Mouse (Mus musculus): ENCODE data around the gene Rps18.
"Not testable (repeated sequence)": the region's sequence is repeated elsewhere in the genome, so short reads cannot be mapped to it uniquely, and the experiment has no call there.

Gene Rps18

DNA sequence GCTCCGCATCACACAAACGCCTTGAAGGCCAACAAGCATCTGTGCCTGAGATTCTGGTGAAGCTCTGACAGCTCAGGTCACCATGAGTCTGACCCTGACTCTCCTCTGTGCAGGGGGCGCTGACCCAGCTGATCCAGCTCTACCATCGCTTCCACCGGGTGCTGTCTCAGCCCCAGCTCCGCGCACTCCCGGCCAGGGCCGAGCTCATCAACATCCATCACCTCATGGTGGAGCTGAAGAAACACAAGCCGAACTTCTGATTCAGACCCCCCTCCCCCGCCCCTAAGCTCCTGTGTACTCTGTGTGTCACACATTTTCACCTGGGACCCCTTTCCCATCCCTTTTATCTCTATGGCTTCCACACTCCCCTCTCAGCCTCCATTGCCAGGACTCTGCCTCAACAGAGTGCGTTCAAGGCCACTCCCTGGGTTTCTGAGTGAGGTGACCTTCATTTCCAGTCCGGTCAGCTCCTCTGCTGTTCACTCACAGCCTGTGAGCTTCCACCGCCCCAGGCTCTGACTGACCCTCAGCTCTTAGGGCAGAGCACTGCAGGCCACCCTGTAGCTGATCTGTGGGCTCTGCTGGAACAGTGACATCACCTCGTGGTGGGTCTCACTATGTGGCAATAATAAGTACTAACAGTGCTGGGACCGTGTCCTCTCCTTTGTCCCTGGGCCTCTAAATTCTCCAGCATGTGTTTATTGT lies 10.2 kb upstream of the Rps18 start:
- DNase-seq = no peak

GRCm38 (mm10) chr17:33965082-33965845 lies 9.5 kb upstream of the Rps18 start:
- DNase-seq = no peak

- DNase-seq = no peak
Measured at GRCm38 (mm10) chr17:33962876-33963275, 7.1 kb upstream of the Rps18 start.

DNA sequence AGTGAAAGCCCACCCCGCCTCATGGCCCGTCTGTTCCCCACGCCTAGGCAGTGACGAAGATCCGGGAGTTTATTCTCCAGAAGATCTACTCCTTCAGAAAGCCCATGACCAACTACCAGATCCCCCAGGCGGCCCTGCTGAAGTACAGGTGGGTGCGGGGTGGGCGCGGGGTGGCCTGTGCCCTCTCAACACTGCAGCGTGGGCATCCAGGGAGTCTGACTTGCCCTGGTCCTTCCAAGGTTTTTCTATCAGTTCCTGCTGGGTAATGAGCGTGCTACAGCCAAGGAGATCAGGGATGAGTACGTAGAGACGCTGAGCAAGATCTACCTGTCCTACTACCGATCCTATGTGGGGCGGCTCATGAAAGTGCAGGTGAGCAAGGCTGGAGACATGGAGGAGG lies 4.1 kb upstream of the Rps18 start:
- DNase-seq = no peak

DNA sequence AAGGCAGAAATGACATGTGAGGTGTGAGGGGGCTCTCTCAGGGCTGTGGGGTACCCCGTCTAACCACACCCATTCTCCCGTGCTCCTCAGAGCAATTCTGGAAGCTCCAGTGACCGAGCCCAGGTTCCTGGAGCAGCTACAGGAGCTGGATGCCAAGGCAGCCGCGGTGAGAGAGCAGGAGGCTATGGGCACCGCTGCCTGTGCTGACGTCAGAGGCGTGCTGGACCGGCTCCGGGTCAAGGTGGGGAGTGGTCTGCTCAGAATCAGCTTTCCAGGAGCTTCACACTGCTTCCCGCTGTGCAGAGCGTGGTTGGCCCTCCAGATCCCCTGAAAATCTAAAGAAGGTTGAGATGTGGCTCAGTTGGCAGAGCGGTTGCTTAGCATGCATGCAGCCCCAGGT lies 3.3 kb upstream of the Rps18 start:
- no peak for DNase-seq

DNA sequence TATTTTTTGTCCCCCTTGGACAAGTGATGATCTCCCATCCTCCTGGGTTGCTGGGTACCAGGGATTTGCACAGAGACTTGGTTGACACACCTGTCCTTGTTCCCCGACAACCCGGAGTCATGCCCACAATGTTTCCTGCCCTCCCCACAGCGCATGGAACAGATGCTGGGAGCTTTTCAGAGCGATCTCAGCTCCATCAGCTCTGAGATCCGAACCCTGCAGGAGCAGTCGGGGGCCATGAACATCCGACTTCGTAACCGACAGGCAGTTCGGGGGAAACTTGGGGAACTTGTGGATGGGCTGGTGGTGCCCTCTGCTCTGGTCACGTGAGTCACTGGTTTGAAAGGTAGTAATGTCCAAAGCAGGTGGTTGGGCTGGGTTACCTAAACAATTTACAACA lies 2.6 kb upstream of the Rps18 start:
- DNase-seq = no peak

DNA sequence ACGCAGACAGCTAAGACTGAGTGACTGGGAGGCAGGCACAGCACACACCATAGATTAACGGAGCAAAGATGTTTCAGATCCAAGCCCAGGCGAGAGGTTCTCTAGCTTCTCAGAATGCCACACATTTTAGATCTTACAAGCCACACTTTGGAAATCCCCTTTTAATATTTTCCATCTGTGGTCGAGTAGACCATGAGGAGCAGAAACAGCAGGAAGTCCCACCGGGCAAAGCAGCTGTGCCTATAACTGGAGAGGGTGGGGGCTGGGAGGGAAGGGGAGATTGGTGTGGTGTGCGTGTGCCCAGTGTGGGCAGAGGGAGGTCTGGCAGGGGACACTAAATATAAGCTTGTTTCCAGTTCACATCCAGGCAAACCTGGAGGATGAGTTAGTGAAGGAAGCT lies 1.7 kb upstream of the Rps18 start:
- DNase-seq = no peak

DNA sequence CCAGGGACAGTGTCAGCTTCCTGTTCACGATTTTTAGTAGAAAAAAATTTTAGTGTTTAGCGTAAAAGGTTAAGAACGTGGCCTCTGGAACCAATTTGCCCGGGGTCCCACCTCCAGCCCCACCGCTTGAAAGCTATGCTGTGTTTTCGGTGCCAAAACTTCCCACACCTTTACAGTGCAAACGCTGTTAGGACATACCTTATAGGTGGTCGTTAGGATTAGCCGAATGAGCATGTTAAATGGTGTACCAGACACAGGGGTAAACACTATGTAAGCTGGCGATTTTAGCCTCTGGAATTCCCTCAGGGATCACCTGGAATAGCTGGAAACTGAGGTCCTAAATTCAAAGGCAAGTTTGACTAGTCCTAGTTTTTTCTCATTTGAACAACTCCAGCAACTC lies 535 bp upstream of the Rps18 start:
- DNase-seq = no peak

GRCm38 (mm10) chr17:33954646-33955554 lies 901 bp downstream of the Rps18 start:
- DNase-seq = peak; percentile 46

GRCm38 (mm10) chr17:33953961-33954565 lies 1.7 kb downstream of the Rps18 start:
- DNase-seq = no peak

- DNase-seq = no peak
Measured at GRCm38 (mm10) chr17:33953310-33953709, 2.5 kb downstream of the Rps18 start.

DNA sequence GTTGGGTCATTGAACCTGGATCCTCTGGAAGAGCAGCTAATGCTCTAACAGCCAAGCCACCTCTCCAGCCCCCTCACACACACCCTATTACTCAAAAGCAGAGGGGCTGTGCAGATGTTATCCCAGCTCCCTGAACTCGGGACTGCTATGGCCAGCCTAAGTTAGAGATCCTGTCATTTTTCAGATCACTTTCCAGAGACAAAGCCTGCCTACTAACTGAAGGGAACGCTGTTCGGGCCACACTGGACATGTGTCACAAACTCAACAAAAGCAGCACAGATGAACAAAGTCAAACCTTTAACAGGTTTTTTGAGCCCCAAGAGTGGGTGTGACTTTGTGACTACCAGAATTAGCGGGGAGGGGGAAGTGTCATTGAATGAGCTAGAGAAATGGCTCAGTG lies 2.9 kb downstream of the Rps18 start:
- no peak for DNase-seq

GRCm38 (mm10) chr17:33952015-33952414 lies 3.8 kb downstream of the Rps18 start:
- DNase-seq = not testable (repeated sequence)

DNA sequence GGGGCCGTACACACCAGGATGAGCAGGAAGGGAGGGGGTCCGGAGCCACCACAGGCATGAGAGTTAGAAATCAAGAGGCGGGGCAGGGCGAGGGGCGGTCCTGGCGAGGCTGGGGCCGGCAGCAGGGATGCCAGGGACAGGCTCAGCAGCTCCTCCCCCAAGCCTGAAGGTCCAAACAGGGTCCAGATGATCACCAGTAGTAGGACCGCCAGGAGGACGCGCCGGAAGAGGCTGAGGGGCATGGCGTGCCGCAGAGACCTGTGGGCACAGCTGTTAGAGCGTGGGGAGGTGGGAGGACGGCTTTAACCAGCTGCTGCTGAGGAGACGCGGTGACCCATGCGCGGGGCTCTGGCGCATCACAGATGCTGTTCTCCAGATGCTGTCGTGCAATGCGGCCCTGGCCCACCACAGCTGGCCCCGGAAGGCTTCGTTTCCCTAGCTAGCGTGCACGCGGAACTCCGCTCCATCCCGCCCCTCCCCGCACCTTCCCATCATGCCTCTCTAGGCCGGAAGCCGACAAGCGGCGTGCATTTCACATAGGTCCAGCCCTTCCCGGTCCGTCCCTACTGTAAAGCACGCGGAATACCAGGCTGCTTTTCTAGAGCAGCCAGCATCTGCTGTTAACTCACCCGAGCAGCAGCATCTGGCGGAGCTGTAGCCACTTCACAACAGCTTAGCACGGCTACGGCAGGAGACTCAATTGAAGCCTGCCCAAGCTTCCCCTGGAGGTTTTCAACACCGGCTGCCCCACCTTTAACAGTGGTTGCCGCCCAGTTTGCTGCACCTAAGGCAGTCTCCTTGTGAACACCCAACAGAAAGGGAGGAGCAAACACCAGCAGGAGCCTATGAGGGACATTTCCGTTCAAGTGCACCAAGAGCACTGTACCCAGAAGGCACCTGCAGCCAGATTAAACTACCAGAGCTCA lies 4.5 kb downstream of the Rps18 start, which contains the start of gene B3galt4:
TSS of gene B3galt4 (minus strand) at position 468 of the 926 bp plus-strand sequence.
- DNase-seq = peak; percentile 87

- DNase-seq = no peak
Measured at GRCm38 (mm10) chr17:33950131-33950625, 5.6 kb downstream of the Rps18 start.

DNA sequence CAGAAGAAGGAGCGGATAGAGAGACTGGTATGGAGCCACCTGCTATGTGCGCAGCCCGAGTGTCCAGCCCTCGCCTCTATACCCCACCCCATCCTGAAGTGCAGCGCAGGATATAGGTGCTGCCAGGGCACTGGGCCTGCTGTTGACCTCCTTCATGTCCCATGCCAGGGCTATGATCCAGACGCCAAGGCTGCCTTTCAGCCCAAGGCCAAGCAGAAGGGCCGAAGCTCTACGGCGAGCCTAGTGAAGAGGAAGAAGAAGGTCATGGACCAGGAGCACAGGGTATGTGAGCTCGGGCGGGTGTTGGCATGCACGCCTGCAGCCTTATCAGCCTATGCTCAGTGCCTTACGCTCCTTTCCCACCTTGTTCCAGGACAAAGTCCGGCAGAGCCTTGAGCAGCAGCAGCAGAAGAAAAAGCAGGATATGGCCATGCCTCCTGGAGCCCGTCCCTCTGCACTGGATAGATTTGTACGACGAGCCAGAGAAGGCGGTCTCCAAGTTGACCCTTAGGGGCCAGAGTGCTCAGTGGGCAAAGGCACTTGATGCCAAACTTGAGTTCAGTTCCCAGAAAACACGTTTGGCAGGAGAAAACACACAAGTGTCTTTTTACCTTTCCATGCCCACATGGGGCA lies 6.8 kb downstream of the Rps18 start:
- no peak for DNase-seq

DNA sequence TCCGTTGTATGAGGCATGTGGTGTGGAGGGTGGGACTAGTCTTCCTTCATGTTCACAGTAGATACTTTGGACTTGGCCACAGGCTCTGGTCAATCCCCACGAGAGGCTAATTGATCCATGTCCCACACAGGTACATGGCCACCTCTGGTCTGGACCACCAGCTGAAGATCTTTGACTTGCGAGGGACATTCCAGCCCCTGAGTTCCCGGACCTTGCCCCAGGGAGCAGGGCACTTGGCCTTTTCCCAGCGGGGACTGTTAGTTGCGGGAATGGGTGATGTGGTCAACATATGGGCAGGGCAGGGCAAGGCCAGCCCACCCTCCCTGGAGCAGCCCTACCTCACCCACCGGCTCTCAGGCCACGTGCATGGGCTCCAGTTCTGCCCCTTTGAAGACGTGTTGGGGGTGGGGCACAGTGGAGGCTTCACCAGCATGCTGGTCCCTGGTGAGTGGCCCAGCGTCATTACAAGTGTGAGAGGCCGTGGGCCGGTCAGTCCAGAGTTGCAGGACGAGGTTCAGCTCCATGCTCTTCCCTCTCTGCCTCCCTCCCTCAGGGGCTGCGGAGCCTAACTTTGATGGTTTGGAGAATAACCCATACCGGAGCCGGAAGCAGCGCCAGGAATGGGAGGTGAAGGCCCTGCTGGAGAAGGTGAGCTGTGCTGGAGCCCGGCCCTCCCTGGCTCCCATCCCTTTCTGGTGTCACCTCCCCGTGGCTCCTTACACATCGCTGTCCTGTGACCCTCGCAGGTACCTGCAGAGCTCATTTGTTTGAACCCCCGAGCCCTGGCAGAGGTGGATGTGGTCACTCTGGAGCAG lies 7.5 kb downstream of the Rps18 start:
- no peak for DNase-seq

- DNase-seq = no peak
Measured at GRCm38 (mm10) chr17:33947430-33948089, 8.2 kb downstream of the Rps18 start.

DNA sequence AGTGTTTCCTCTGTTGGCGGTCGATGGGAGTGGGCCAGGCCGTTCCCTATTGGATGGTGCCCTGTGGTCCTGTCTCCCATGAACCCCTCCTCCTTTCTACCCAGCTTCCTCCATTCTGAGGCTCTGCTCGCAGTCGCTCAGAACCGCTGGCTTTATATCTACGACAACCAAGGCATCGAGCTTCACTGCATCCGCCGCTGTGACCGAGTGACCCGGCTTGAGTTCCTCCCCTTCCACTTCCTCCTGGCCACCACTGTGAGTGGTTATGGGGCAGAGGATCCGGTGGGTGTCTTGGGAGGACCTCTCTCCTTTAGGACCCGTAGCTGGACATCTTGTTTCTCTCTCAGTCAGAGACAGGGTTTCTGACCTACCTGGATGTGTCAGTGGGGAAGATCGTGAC lies 12.3 kb downstream of the Rps18 start:
- DNase-seq = no peak

- no peak for DNase-seq
Measured at GRCm38 (mm10) chr17:33941381-33941780, 14.4 kb downstream of the Rps18 start.
